Mouse (Mus musculus): Measurements from ENCODE around the gene Fahd1. TPM values are rescaled to one million over a fixed set of nuclear protein-coding genes. Genes with fewer than 3 reads are reported as not detected.

Gene Fahd1
- total RNA-seq, 2 experiments from 2014 or later: 27.6 to 28.2 TPM

Other genes starting within 250 kb of the Fahd1 start
- 100 to 1,000 TPM in 1 of 2 experiments, 10 to 100 TPM in 1; 93.3 to 111 TPM for gene Tsc2, start 217.7 kb downstream of the Fahd1 start, total RNA-seq (2021)
- gene Nthl1, start 217.7 kb downstream of the Fahd1 start, total RNA-seq (2021): 1 to 10 TPM; 7.3 to 8.0 TPM
- gene Slc9a3r2, start 200.0 kb downstream of the Fahd1 start, total RNA-seq (2021): 10 to 100 TPM; 62.0 to 90.2 TPM
- gene Npw, start 191.9 kb downstream of the Fahd1 start, total RNA-seq (2021): not detected
- gene Zfp598, start 180.7 kb downstream of the Fahd1 start, total RNA-seq (2021): 10 to 100 TPM; 50.0 to 55.7 TPM
- 1 to 10 TPM; 2.2 to 3.3 TPM for gene Syngr3, start 160.4 kb downstream of the Fahd1 start, total RNA-seq (2021)
- 10 to 100 TPM; 31.9 to 33.9 TPM for gene Gfer, start 154.2 kb downstream of the Fahd1 start, total RNA-seq (2021)
- gene Noxo1, start 154.1 kb downstream of the Fahd1 start, total RNA-seq (2021): 1 to 10 TPM; 2.8 to 3.9 TPM
- 10 to 100 TPM; 30.2 to 32.4 TPM for gene Tbl3, start 142.7 kb downstream of the Fahd1 start, total RNA-seq (2021)
- gene Rnf151, start 132.3 kb downstream of the Fahd1 start, total RNA-seq (2021): not detected
- 100 to 1,000 TPM; 653 to 681 TPM for gene Rps2, start 132.2 kb downstream of the Fahd1 start, total RNA-seq (2021)
- gene Ndufb10, start 125.9 kb downstream of the Fahd1 start, total RNA-seq (2021): 100 to 1,000 TPM; 239 to 321 TPM
- gene Rpl3l, start 122.5 kb downstream of the Fahd1 start, total RNA-seq (2021): 1 to 10 TPM in 1 of 2 experiments, not detected in 1; 1.2 TPM
- 10 to 100 TPM; 83.9 to 94.4 TPM for gene Msrb1, start 113.7 kb downstream of the Fahd1 start, total RNA-seq (2021)
- gene Hs3st6, start 97.4 kb downstream of the Fahd1 start, total RNA-seq (2021): 1 to 10 TPM; 2.2 to 2.3 TPM
- gene Meiob, start 46.1 kb downstream of the Fahd1 start, total RNA-seq (2021): under 1 TPM; 0.50 to 0.80 TPM
- gene Hagh, start 10.2 kb downstream of the Fahd1 start, total RNA-seq (2021): 10 to 100 TPM; 88.4 to 99.0 TPM
- 1 to 10 TPM; 2.0 to 2.7 TPM for gene Igfals, start 15.6 kb upstream of the Fahd1 start, total RNA-seq (2021)
- 10 to 100 TPM; 48.5 to 54.1 TPM for gene Nubp2, start 36.0 kb upstream of the Fahd1 start, total RNA-seq (2021)
- gene Spsb3, start 36.3 kb upstream of the Fahd1 start, total RNA-seq (2021): 10 to 100 TPM; 33.0 to 33.9 TPM
- gene Eme2, start 44.7 kb upstream of the Fahd1 start, total RNA-seq (2021): 10 to 100 TPM; 40.6 to 46.1 TPM
- 100 to 1,000 TPM; 107 to 148 TPM for gene Mrps34, start 44.8 kb upstream of the Fahd1 start, total RNA-seq (2021)
- gene Nme3, start 46.1 kb upstream of the Fahd1 start, total RNA-seq (2021): 100 to 1,000 TPM in 1 of 2 experiments, 10 to 100 TPM in 1; 50.8 to 100 TPM
- 100 to 1,000 TPM; 125 to 137 TPM for gene Mapk8ip3, start 86.6 kb upstream of the Fahd1 start, total RNA-seq (2021)
- 10 to 100 TPM; 19.2 to 26.3 TPM for gene Jpt2, start 110.3 kb upstream of the Fahd1 start, total RNA-seq (2021)
- gene Cramp1l, start 165.4 kb upstream of the Fahd1 start, total RNA-seq (2021): 10 to 100 TPM; 20.4 to 24.0 TPM
- gene Ift140, start 165.7 kb upstream of the Fahd1 start, total RNA-seq (2021): 10 to 100 TPM; 20.3 to 29.9 TPM
- gene Tmem204, start 233.2 kb upstream of the Fahd1 start, total RNA-seq (2021): 10 to 100 TPM; 43.2 to 45.6 TPM